Mouse (Mus musculus): ENCODE measurements at regions not wholly inside any gene's neighbourhood (a gene's known extent, or its start where the extent isn't known, plus 50 kb on each side); places are given as distances from the start of the nearest gene placed in this dataset.

- H3K9me3 ChIP-seq = no peaks in the 10 kb centered on the region
- no peak overlapping the region for H3K27ac ChIP-seq
- WGBS = 69% methylated on average over 2 of the region's 2 CpGs
- no peaks in the 10 kb centered on the region for H3K27me3 ChIP-seq (replicated peaks)
- ATAC-seq = no peak
- no peak overlapping the region for H3K4me3 ChIP-seq (replicated peaks)
- no peaks in the 10 kb centered on the region for H3K4me1 ChIP-seq (replicated peaks)
- no peak overlapping the region for H3K4me2 ChIP-seq (replicated peaks)
- no peak overlapping the region for H3K9ac ChIP-seq
- H3K36me3 ChIP-seq = no peaks in the 10 kb centered on the region
Measured at GRCm38 (mm10) chr16:51577915-51578593, 453.0 kb upstream of the Cblb start.

GRCm38 (mm10) chr16:51580525-51580924, 450.5 kb upstream of the Cblb start:
- no peak overlapping the region for H3K9ac ChIP-seq
- no peak for ATAC-seq

GRCm38 (mm10) chr16:51589924-51590397, 441.1 kb upstream of the Cblb start:
- 28% methylated on average over 2 of the region's 2 CpGs for WGBS
- no peak overlapping the region for H3K4me2 ChIP-seq (replicated peaks)
- no peaks in the 10 kb centered on the region for H3K27me3 ChIP-seq (replicated peaks)
- H3K4me3 ChIP-seq (replicated peaks) = no peak overlapping the region
- no peak overlapping the region for H3K27ac ChIP-seq
- no peaks in the 10 kb centered on the region for H3K36me3 ChIP-seq
- ATAC-seq = no peak
- no peaks in the 10 kb centered on the region for H3K9me3 ChIP-seq
- no peak overlapping the region for H3K9ac ChIP-seq
- H3K4me1 ChIP-seq (replicated peaks) = no peaks in the 10 kb centered on the region

More at GRCm38 (mm10) chr16:51580525-51580924, 450.5 kb upstream of the Cblb start:
- no peak overlapping the region for H3K27ac ChIP-seq
- no peak overlapping the region for H3K4me2 ChIP-seq (replicated peaks)
- H3K4me1 ChIP-seq (replicated peaks) = no peaks in the 10 kb centered on the region
- H3K27me3 ChIP-seq (replicated peaks) = no peaks in the 10 kb centered on the region
- 73% methylated on average over 1 of the region's 1 CpGs for WGBS
- H3K4me3 ChIP-seq (replicated peaks) = no peak overlapping the region
- H3K36me3 ChIP-seq = no peaks in the 10 kb centered on the region
- H3K9me3 ChIP-seq = no peaks in the 10 kb centered on the region

GRCm38 (mm10) chr16:51617579-51617978, 413.4 kb upstream of the Cblb start:
- Histone ChIP-seq H3K9me3 (no peaks in the 10 kb centered on the region), H3K4me2 (replicated peaks) (no peak overlapping the region), H3K27me3 (replicated peaks) (no peaks in the 10 kb centered on the region), H3K36me3 (no peaks in the 10 kb centered on the region), H3K4me1 (replicated peaks) (no peaks in the 10 kb centered on the region), H3K9ac (no peak overlapping the region), H3K27ac (no peak overlapping the region), H3K4me3 (replicated peaks) (no peak overlapping the region)
- no peak for ATAC-seq

- ATAC-seq = no peak
- Histone ChIP-seq H3K27ac (no peak overlapping the region), H3K27me3 (replicated peaks) (no peaks in the 10 kb centered on the region), H3K4me2 (replicated peaks) (no peak overlapping the region), H3K4me3 (replicated peaks) (no peak overlapping the region), H3K9ac (no peak overlapping the region), H3K4me1 (replicated peaks) (no peaks in the 10 kb centered on the region), H3K9me3 (no peaks in the 10 kb centered on the region), H3K36me3 (no peaks in the 10 kb centered on the region)
- WGBS = 77% methylated on average over 1 of the region's 1 CpGs
Measured at GRCm38 (mm10) chr16:51646646-51647045, 384.4 kb upstream of the Cblb start.

GRCm38 (mm10) chr16:51650100-51650499, 380.9 kb upstream of the Cblb start:
- Histone ChIP-seq H3K27me3 (replicated peaks) (no peaks in the 10 kb centered on the region), H3K4me1 (replicated peaks) (no peaks in the 10 kb centered on the region), H3K36me3 (no peaks in the 10 kb centered on the region), H3K9me3 (no peaks in the 10 kb centered on the region), H3K4me2 (replicated peaks) (no peak overlapping the region), H3K4me3 (replicated peaks) (no peak overlapping the region), H3K27ac (no peak overlapping the region), H3K9ac (no peak overlapping the region)
- WGBS = 76% methylated on average over 5 of the region's 5 CpGs
- ATAC-seq = no peak

GRCm38 (mm10) chr16:51650683-51651082, 380.3 kb upstream of the Cblb start:
- WGBS = 83% methylated on average over 5 of the region's 5 CpGs
- H3K4me1 ChIP-seq (replicated peaks) = no peaks in the 10 kb centered on the region
- no peak for ATAC-seq

GRCm38 (mm10) chr16:51661693-51662092, 369.3 kb upstream of the Cblb start:
- Histone ChIP-seq H3K36me3 (no peaks in the 10 kb centered on the region), H3K9me3 (no peaks in the 10 kb centered on the region), H3K4me1 (replicated peaks) (no peaks in the 10 kb centered on the region), H3K9ac (no peak overlapping the region), H3K4me2 (replicated peaks) (no peak overlapping the region), H3K27ac (no peak overlapping the region), H3K4me3 (replicated peaks) (no peak overlapping the region), H3K27me3 (replicated peaks) (no peaks in the 10 kb centered on the region)
- WGBS = 98% methylated on average over 1 of the region's 1 CpGs
- no peak for ATAC-seq

More at GRCm38 (mm10) chr16:51650683-51651082, 380.3 kb upstream of the Cblb start:
- H3K27me3 ChIP-seq (replicated peaks) = no peaks in the 10 kb centered on the region
- H3K36me3 ChIP-seq = no peaks in the 10 kb centered on the region
- H3K27ac ChIP-seq = no peak overlapping the region
- H3K4me2 ChIP-seq (replicated peaks) = no peak overlapping the region
- no peaks in the 10 kb centered on the region for H3K9me3 ChIP-seq
- no peak overlapping the region for H3K4me3 ChIP-seq (replicated peaks)
- no peak overlapping the region for H3K9ac ChIP-seq

- H3K9ac ChIP-seq = no peak overlapping the region
- no peaks in the 10 kb centered on the region for H3K9me3 ChIP-seq
- H3K4me2 ChIP-seq (replicated peaks) = no peak overlapping the region
- WGBS = 87% methylated on average over 2 of the region's 2 CpGs
- H3K4me3 ChIP-seq (replicated peaks) = no peak overlapping the region
- no peaks in the 10 kb centered on the region for H3K4me1 ChIP-seq (replicated peaks)
- no peak overlapping the region for H3K27ac ChIP-seq
- no peak for ATAC-seq
- H3K27me3 ChIP-seq (replicated peaks) = no peaks in the 10 kb centered on the region
- no peaks in the 10 kb centered on the region for H3K36me3 ChIP-seq
Measured at GRCm38 (mm10) chr16:51664325-51664724, 366.7 kb upstream of the Cblb start.

- 84% methylated on average over 3 of the region's 3 CpGs for WGBS
- Histone ChIP-seq H3K4me1 (replicated peaks) (no peaks in the 10 kb centered on the region), H3K9me3 (no peaks in the 10 kb centered on the region), H3K36me3 (no peaks in the 10 kb centered on the region), H3K27me3 (replicated peaks) (no peaks in the 10 kb centered on the region), H3K4me2 (replicated peaks) (no peak overlapping the region), H3K4me3 (replicated peaks) (no peak overlapping the region), H3K9ac (no peak overlapping the region), H3K27ac (no peak overlapping the region)
- no peak for ATAC-seq
Measured at GRCm38 (mm10) chr16:51675101-51675500, 355.9 kb upstream of the Cblb start.

GRCm38 (mm10) chr16:51675988-51676387, 355.0 kb upstream of the Cblb start:
- Histone ChIP-seq H3K36me3 (no peaks in the 10 kb centered on the region), H3K4me3 (replicated peaks) (no peak overlapping the region), H3K9me3 (no peaks in the 10 kb centered on the region), H3K9ac (no peak overlapping the region), H3K27me3 (replicated peaks) (no peaks in the 10 kb centered on the region), H3K4me1 (replicated peaks) (no peaks in the 10 kb centered on the region), H3K27ac (no peak overlapping the region), H3K4me2 (replicated peaks) (no peak overlapping the region)
- no peak for ATAC-seq
- WGBS = 40% methylated on average over 4 of the region's 4 CpGs

GRCm38 (mm10) chr16:51690861-51691260, 340.2 kb upstream of the Cblb start:
- no peak overlapping the region for H3K4me2 ChIP-seq (replicated peaks)
- no peak for ATAC-seq
- H3K27ac ChIP-seq = no peak overlapping the region
- H3K9me3 ChIP-seq = 0 out of 2 replicates have a peak, but pooled peaks cover 3% of the 10 kb centered on the region
- H3K4me3 ChIP-seq (replicated peaks) = no peak overlapping the region
- no peak overlapping the region for H3K9ac ChIP-seq
- no peaks in the 10 kb centered on the region for H3K27me3 ChIP-seq (replicated peaks)
- WGBS = 94% methylated on average over 3 of the region's 3 CpGs
- H3K36me3 ChIP-seq = no peaks in the 10 kb centered on the region
- H3K4me1 ChIP-seq (replicated peaks) = no peaks in the 10 kb centered on the region

- Histone ChIP-seq H3K4me2 (replicated peaks) (no peak overlapping the region), H3K27me3 (replicated peaks) (no peaks in the 10 kb centered on the region), H3K4me1 (replicated peaks) (no peaks in the 10 kb centered on the region), H3K27ac (no peak overlapping the region), H3K9ac (no peak overlapping the region), H3K9me3 (no peaks in the 10 kb centered on the region), H3K4me3 (replicated peaks) (no peak overlapping the region), H3K36me3 (no peaks in the 10 kb centered on the region)
- ATAC-seq = no peak
- 81% methylated on average over 2 of the region's 2 CpGs for WGBS
Measured at GRCm38 (mm10) chr16:51705026-51705425, 326.0 kb upstream of the Cblb start.

All from intestine, embryonic 15.5 days (tissue).